Mouse (Mus musculus) lung, adult 2 months (tissue): ENCODE measurements around the gene Desi2. TPM values are rescaled to one million over a fixed set of nuclear protein-coding genes. Genes with fewer than 3 reads are reported as not detected.
"Not testable (repeated sequence)": the region's sequence is repeated elsewhere in the genome, so short reads cannot be mapped to it uniquely, and the experiment has no call there.

Experiments
- DNase-seq: peaks from one replicate; pipeline ENCODE4 v3.0.0; 2022
- H3K4me1 ChIP-seq: fragments of 200-500 bp; 2 replicates; pipeline ENCODE4 v1.6.1; 2011; ENCODE audit warnings: low read length; ENCODE audit not compliant: control insufficient read depth, insufficient read depth
- H3K4me3 ChIP-seq: fragments of 200-500 bp; replicated peaks from 2 replicates; pipeline ENCODE3; 2011; ENCODE audit warnings: low read depth, mild to moderate bottlenecking, control low read depth, low read length; ENCODE audit errors: extremely low read depth
- CTCF ChIP-seq: fragments of 200-500 bp; IDR thresholded peaks from 2 replicates; pipeline ENCODE4 v1.5.1; 2011; ENCODE audit warnings: mild to moderate bottlenecking, low read length, control low read depth; ENCODE audit not compliant: insufficient read depth
- POLR2A ChIP-seq: fragments of 200-500 bp; IDR thresholded peaks from 2 replicates; pipeline ENCODE4 v1.6.1; 2011; ENCODE audit warnings: low read depth, mild to moderate bottlenecking, control low read depth, low read length, borderline replicate concordance; ENCODE audit errors: extremely low read depth
- WGBS: fragments of 180-500 bp; shearing (Covaris S2); methylation state at CpG from one replicate; pipeline ENCODE4 v1.1.7; 2018; 5-methylcytosine and 5-hydroxymethylcytosine counted together
- polyA plus RNA-seq: library from polyadenylated mRNA; depleted of rRNA; stranded (reverse); fragments of >200 nt; gene quantifications from 2 replicates; pipeline ENCODE4 v1.2.3, GENCODE M21; 2012

Desi2 gene
- polyA plus RNA-seq, 1 experiment: 7.3 TPM

DNA sequence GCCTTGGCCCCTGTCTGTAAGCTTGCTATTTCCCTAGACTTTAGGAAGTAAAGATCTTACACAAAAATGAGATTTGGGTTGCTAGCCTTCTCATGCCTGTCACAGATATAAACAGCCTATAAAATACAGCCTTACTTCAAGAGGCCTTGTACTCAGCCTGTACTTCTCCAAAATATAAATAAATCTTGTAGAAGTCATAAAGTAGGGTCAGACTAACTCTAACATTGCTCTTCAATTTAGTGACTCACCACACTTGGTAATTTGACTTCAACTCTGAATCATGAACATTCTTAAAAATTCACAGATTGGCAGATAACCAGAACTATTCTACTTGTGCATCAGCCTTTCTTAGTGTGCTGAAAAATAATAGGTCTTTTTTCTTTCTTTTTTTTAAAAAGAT, 29.9 kb downstream of the Desi2 start:
- Histone ChIP-seq H3K4me1 (peaks cover 3% of the 10 kb centered on the region), H3K4me3 (no peak overlapping the region)
- DNase-seq: no peak
- TF ChIP-seq POLR2A (no peak), CTCF (no peak)

DNA sequence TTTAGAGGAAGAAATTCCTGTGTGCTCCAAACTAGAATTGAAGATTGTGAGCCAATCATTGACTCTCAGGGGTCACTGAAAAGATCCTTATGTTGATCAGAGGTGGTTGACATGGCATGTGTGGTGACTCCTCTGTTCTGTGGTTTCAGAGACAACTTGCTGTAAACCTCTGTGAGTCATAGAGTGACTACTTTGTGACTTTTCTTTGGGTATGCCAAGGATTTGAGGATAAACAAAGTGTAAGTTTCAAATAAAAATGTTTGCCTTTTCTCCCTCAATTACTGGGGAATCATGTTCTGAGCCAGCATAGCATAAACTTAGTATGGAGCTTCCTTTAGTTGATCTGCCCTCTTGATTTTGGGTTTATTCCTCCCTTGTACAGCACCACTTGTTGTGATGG, 31.1 kb downstream of the Desi2 start:
- peaks cover 3% of the 10 kb centered on the region for H3K4me1 ChIP-seq
- H3K4me3 ChIP-seq: no peak overlapping the region
- DNase-seq: no peak
- TF ChIP-seq CTCF (no peak), POLR2A (no peak)

GRCm38 (mm10) chr1:178219166-178220077, 32.2 kb downstream of the Desi2 start:
- DNase-seq: peak; percentile 15
- H3K4me1 ChIP-seq: peaks cover 3% of the 10 kb centered on the region
- WGBS: 55% methylated on average over 5 of the region's 5 CpGs
- TF ChIP-seq CTCF (no peak), POLR2A (no peak)
- H3K4me3 ChIP-seq: no peak overlapping the region

DNA sequence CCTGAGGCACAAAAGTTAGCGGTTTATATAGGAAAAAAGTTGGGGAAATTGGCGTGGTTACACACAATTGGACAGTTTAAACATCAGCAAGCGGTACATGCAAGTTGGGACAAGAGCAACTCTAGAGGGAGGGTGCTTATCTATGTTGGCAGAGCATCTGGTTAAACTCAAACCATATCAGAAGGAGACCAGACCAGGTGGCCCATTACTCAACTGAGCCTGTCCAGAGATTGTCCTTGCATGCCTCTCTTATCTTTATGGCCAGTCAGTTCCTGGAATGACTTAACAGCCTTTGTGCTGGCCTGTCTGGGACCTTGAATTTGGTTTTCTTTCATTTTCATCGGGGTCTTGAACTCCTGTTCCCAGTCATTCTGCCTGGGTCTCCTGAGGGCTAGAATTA, 41.7 kb downstream of the Desi2 start:
- WGBS: 97% methylated on average over 4 of the region's 4 CpGs

DNA sequence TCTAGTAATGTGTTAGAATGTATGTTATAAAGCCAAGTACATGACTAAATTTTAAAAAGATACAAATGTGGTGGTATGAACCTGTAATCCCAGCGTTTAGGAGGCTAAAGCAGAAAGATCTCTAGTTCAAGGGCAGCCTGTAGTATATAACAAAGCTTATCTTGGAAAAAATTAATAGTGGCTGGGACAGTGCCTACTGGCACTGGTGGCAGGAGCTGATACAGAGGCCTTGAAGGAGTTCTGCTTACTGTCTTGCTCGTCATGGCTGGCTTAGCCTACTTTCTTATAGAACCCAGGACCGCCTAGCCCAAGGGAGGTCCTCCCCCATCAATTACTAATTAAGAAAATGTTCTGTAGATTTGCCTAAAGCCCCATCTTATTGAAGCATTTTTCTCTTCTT, 46.9 kb downstream of the Desi2 start:
- 88% methylated on average over 3 of the region's 3 CpGs for WGBS
- TF ChIP-seq CTCF (no peak), POLR2A (no peak)

More for the DNA sequence above, 41.7 kb downstream of the Desi2 start:
- not testable (repeated sequence) for H3K4me1 ChIP-seq, DNase-seq, H3K4me3 ChIP-seq

DNA sequence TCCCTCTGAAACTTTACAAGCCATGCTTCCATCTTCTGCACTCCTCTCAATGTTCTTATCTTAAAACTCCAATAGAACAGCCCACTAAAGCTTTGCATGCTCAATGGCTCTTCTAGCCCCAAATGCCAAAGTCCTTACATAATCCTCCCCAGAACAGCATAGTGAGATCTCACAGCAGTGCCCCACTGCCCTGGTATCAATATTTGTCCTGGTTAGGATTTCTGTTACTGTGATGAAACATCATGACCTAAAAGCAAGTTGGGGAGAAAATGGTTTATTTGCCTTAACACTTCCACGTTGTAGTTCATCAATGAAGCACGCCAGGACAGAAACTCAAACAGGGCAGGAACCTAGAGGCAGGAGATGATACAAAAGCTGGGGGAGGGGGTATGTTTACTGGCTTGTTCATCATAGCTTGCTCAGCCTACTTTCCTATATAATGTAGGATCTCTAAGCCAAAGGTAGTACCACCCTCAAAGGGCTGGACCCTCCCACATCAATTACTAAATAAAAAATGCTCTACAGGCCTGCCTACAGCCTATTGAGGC, 48.8 kb downstream of the Desi2 start:
- H3K4me1 ChIP-seq: peaks cover 9% of the 10 kb centered on the region
- TF ChIP-seq CTCF (no peak), POLR2A (no peak)
- no peak overlapping the region for H3K4me3 ChIP-seq
- no peak for DNase-seq
- WGBS: 49% methylated on average over 2 of the region's 2 CpGs

More for the DNA sequence above, 46.9 kb downstream of the Desi2 start:
- DNase-seq: no peak
- Histone ChIP-seq H3K4me3 (no peak overlapping the region), H3K4me1 (peaks cover 9% of the 10 kb centered on the region)

- no peak overlapping the region for H3K4me3 ChIP-seq
- WGBS: 85% methylated on average over 1 of the region's 1 CpGs
- TF ChIP-seq POLR2A: no peak
- peaks cover 9% of the 10 kb centered on the region for H3K4me1 ChIP-seq
- no peak for DNase-seq
Measured at GRCm38 (mm10) chr1:178238676-178239075, 51.5 kb downstream of the Desi2 start.

DNA sequence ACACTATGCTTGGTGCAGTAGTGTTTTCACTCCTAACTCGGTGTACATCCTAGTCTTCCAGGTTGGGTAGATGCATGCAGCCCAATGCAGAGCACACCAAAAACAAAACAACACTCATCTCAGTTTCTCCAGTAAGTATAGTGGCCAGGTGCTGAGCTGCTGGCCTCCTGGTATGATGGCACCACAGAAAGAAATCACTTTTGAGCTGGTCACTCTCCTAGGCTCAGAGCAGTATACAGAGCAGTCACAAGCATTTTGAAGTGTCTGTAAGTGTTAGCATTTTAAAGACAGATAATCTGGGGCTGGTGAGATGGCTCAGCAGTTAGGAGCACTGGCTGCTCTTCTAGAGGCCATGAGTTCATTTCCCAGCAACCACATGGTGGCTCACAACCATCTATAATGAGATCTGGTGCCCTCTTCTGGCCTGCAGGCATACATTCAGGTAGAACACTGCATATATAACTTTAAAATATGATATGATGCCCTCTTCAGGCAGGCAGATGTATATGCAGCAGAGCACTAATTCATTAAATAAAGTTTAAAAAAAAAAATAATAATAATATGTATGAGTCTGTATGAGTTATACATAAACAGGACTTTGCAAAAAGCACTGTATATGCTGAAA, 54.8 kb downstream of the Desi2 start:
- TF ChIP-seq POLR2A: no peak
- TF ChIP-seq CTCF: no peak
- no peak for DNase-seq
- H3K4me1 ChIP-seq: no peaks in the 10 kb centered on the region
- WGBS: 85% methylated on average over 1 of the region's 1 CpGs
- H3K4me3 ChIP-seq: no peak overlapping the region

GRCm38 (mm10) chr1:178248107-178248820, 61.0 kb downstream of the Desi2 start:
- Histone ChIP-seq H3K4me3 (no peak overlapping the region), H3K4me1 (no peaks in the 10 kb centered on the region)
- DNase-seq: no peak
- no peak for TF ChIP-seq CTCF
- no peak for TF ChIP-seq POLR2A
- WGBS: 91% methylated on average over 1 of the region's 1 CpGs

GRCm38 (mm10) chr1:178254598-178254997, 67.4 kb downstream of the Desi2 start:
- TF ChIP-seq CTCF: no peak
- no peak for TF ChIP-seq POLR2A
- WGBS: 87% methylated on average over 4 of the region's 4 CpGs
- Histone ChIP-seq H3K4me1 (no peaks in the 10 kb centered on the region), H3K4me3 (no peak overlapping the region)
- DNase-seq: no peak
